Mouse (Mus musculus) cerebellum, adult 2 months (tissue): ENCODE measurements around the gene Pfas.

Experiments used
- CTCF ChIP-seq: fragments of 200-500 bp; IDR thresholded peaks from 2 replicates; pipeline ENCODE4 v1.5.1; 2011; ENCODE audit warnings: low read depth, mild to moderate bottlenecking, control low read depth, low read length, moderate library complexity, borderline replicate concordance; ENCODE audit not compliant: insufficient read depth
- POLR2A ChIP-seq: fragments of 200-500 bp; IDR thresholded peaks from 2 replicates; pipeline ENCODE4 v1.6.1; 2011; ENCODE audit warnings: low read length, control low read depth, borderline replicate concordance; ENCODE audit not compliant: insufficient read depth

DNA sequence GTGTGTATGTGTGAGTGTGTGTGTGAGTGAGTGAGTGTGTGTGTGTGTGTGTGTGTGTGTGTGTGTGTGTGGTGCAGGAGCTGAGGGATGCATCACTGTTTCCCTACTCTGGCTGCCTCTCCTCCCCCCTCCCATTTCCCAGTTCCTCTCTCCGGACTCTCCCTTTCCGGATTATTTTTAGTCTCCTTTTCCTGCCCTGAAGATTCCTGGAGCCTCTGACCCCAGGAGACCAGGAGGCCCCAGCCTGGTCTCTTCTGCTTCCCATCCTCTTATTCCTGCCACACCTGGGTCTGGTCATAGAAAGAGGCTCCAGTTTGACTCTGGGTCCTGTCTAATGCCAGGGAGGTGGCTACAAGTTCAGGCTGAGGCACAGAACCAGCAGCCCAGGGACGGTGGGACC is 52.2 kb downstream of the Pfas start:
- no peak for TF ChIP-seq POLR2A
- TF ChIP-seq CTCF: no peak
